Mouse (Mus musculus) forebrain, postnatal 0 days (tissue): ENCODE measurements around the gene Mrpl33. TPM values are rescaled to one million over a fixed set of nuclear protein-coding genes. Genes with fewer than 3 reads are reported as not detected.

Source experiments
- ATAC-seq: fragments of 200-750 bp; cut with Nextera tagmentation; 2 replicates; pipeline ENCODE4 v1.8.0; 2017; ENCODE audit warnings: mild to moderate bottlenecking, moderate library complexity
- DNase-seq: peaks from one replicate; pipeline ENCODE4 v3.0.0-alpha.2; 2015
- H3K27ac ChIP-seq: fragments of 300-500 bp; sonication (generic); 2 replicates; pipeline ENCODE4 v1.5.1; 2014; ENCODE audit warnings: low read depth, mild to moderate bottlenecking, antibody characterized with exemption, low read length, moderate library complexity, mixed read lengths
- H3K27me3 ChIP-seq: fragments of 300-500 bp; sonication (generic); 2 replicates; pipeline ENCODE4 v1.6.1; 2014; ENCODE audit warnings: mild to moderate bottlenecking, low read length, mixed read lengths; ENCODE audit not compliant: insufficient read depth
- H3K36me3 ChIP-seq: fragments of 300-500 bp; sonication (generic); 2 replicates; pipeline ENCODE4 v1.6.1; 2014; ENCODE audit warnings: mild to moderate bottlenecking, moderate library complexity; ENCODE audit not compliant: insufficient read depth
- H3K4me1 ChIP-seq: fragments of 300-500 bp; sonication (generic); 2 replicates; pipeline ENCODE4 v1.6.1; 2014; ENCODE audit warnings: antibody characterized with exemption; ENCODE audit not compliant: insufficient read depth
- H3K4me2 ChIP-seq: fragments of 300-500 bp; sonication (generic); 2 replicates; pipeline ENCODE4 v1.6.1; 2014; ENCODE audit warnings: low read depth, mild to moderate bottlenecking, moderate library complexity
- H3K4me3 ChIP-seq: fragments of 300-500 bp; sonication (generic); 2 replicates; pipeline ENCODE4 v1.5.1; 2014; ENCODE audit warnings: low read depth, low read length, mixed read lengths
- H3K9ac ChIP-seq: fragments of 300-500 bp; sonication (generic); 2 replicates; pipeline ENCODE4 v1.6.1; 2014; ENCODE audit warnings: mild to moderate bottlenecking
- H3K9me3 ChIP-seq: fragments of 300-500 bp; sonication (generic); 2 replicates; pipeline ENCODE4 v1.6.1; 2016; ENCODE audit warnings: low read length
- CTCF ChIP-seq: sonication (generic); IDR thresholded peaks from 2 replicates; pipeline ENCODE4 v1.5.1; 2016; ENCODE audit warnings: antibody characterized with exemption, control low read depth, low read depth
- WGBS: fragments of 180-500 bp; shearing (Covaris S2); extraction: QIAGEN DNeasy Blood & Tissue Kit; methylation state at CpG from one replicate; pipeline ENCODE4 v1.1.7; 2014; 5-methylcytosine and 5-hydroxymethylcytosine counted together
- polyA plus RNA-seq: library from polyadenylated mRNA; unstranded; fragments of >200 nt; fragmentation: Nextera tagmentation; extraction: Ambion mirVana; gene quantifications from 2 replicates; pipeline ENCODE4 v1.2.1, GENCODE M21; 2015
- total RNA-seq: library from RNA; depleted of rRNA; stranded (reverse); fragments of >200 nt; gene quantifications from 2 replicates; pipeline ENCODE4 v1.2.3, GENCODE M21; 2014

The Mrpl33 gene
- total and polyA plus RNA-seq, 2 experiments from 2014 or later = 166 to 295 TPM

DNA sequence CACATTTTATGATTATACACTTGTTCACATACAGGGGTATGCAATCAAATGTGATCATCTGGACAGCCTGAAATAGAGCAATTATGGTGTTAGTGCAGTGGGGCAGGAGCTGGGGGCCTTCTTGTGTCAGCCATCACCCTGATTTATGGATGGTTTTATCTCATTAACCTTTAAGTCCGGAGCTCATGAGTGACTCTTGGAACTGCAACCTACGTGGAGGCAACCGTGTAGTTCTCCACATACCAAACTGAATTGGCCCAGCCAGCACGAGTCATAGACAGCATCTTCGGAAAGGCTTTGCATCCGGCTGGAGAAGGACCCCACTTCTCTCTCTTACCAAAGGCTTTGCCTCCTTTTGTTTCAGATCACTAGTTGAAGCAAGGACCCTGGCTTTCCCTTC lies 7.0 kb downstream of the Mrpl33 start:
- H3K36me3 ChIP-seq = no peaks in the 10 kb centered on the region
- DNase-seq = no peak
- no peaks in the 10 kb centered on the region for H3K9me3 ChIP-seq
- H3K27me3 ChIP-seq = no peaks in the 10 kb centered on the region
- ATAC-seq = no peak
- TF ChIP-seq CTCF = no peak
- no peak overlapping the region for H3K27ac ChIP-seq
- WGBS = 89% methylated on average over 6 of the region's 6 CpGs
- H3K9ac ChIP-seq = no peak overlapping the region
- H3K4me2 ChIP-seq = no peak overlapping the region
- no peak overlapping the region for H3K4me3 ChIP-seq
- no peaks in the 10 kb centered on the region for H3K4me1 ChIP-seq

GRCm38 (mm10) chr5:31606151-31606550 lies 9.4 kb downstream of the Mrpl33 start:
- Histone ChIP-seq H3K27me3 (no peaks in the 10 kb centered on the region), H3K4me3 (no peak overlapping the region), H3K4me1 (no peaks in the 10 kb centered on the region), H3K9me3 (no peaks in the 10 kb centered on the region), H3K27ac (no peak overlapping the region), H3K9ac (no peak overlapping the region), H3K4me2 (no peak overlapping the region), H3K36me3 (no peaks in the 10 kb centered on the region)
- DNase-seq = no peak
- WGBS = 46% methylated on average over 3 of the region's 3 CpGs
- ATAC-seq = no peak
- TF ChIP-seq CTCF = no peak

GRCm38 (mm10) chr5:31610376-31611086 lies 13.8 kb downstream of the Mrpl33 start:
- 83% methylated on average over 13 of the region's 13 CpGs for whole genome bisulfite sequencing
- Histone ChIP-seq H3K36me3 (no peaks in the 10 kb centered on the region), H3K4me1 (peaks cover 6% of the 10 kb centered on the region), H3K27me3 (no peaks in the 10 kb centered on the region), H3K4me3 (no peak overlapping the region), H3K9me3 (no peaks in the 10 kb centered on the region), H3K4me2 (no peak overlapping the region), H3K9ac (no peak overlapping the region), H3K27ac (no peak overlapping the region)
- TF ChIP-seq CTCF = no peak
- ATAC-seq = no peak
- no peak for DNase-seq

DNA sequence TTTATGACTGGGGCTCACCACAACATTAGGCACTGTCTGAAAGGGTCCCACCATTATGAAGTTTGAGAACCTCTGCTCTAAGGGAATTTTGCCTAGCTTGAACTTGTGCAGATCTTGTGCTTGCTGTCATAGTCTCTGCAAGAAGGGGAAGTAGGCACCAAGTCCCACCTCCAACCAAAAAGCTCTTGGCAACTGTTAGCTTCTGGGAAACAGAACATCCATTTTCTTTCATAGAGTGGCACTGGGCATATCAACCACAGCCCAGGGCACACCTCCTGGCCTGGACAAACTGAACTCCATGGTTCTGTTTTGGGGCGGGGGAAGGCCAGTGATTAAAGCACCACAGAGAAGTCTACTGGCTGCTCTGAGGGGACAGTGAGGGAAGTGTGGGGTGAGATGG lies 14.5 kb downstream of the Mrpl33 start:
- Histone ChIP-seq H3K4me1 (peaks cover 6% of the 10 kb centered on the region), H3K27ac (no peak overlapping the region), H3K9ac (no peak overlapping the region), H3K36me3 (0 out of 2 replicates have a peak, but pooled peaks cover 2% of the 10 kb centered on the region), H3K4me2 (no peak overlapping the region), H3K9me3 (no peaks in the 10 kb centered on the region), H3K4me3 (no peak overlapping the region), H3K27me3 (no peaks in the 10 kb centered on the region)
- no peak for DNase-seq
- 92% methylated on average over 1 of the region's 1 CpGs for WGBS
- no peak for TF ChIP-seq CTCF
- no peak for ATAC-seq

DNA sequence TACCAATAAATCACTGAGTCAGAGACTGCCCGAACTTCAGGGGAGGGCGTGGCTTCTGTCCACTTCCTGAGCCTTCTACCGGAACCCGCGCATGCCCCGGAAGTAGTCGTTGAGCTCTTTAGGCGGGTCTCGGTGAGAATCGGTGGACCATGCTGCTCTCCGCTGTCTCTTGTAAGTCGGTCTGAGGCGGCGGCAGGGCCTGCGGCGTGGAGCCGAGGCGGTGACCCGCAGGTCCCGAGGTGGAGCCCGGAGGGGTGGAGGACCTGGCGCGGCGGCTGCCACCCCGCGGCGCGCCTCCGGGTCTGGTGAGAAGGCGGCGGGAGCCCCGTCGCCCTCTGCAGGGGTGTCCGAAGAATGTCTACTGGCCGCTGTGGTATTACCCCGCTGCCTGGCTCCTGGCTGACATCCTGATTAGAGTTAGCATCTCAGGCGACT lies 17.1 kb downstream of the Mrpl33 start:
- peak; percentile 84 for DNase-seq
- H3K9me3 ChIP-seq = no peaks in the 10 kb centered on the region
- H3K36me3 ChIP-seq = peaks cover 13% of the 10 kb centered on the region
- peak overlapping the region; percentile 79 for H3K9ac ChIP-seq
- H3K4me1 ChIP-seq = peaks cover 6% of the 10 kb centered on the region
- H3K4me3 ChIP-seq = peak overlapping the region; percentile 79
- no peaks in the 10 kb centered on the region for H3K27me3 ChIP-seq
- H3K27ac ChIP-seq = peak overlapping the region; percentile 79
- 2% methylated on average over 35 of the region's 37 CpGs for whole genome bisulfite sequencing
- peak; percentile 61 for TF ChIP-seq CTCF
- peak; percentile 98 for ATAC-seq
- peak overlapping the region; percentile 77 for H3K4me2 ChIP-seq

DNA sequence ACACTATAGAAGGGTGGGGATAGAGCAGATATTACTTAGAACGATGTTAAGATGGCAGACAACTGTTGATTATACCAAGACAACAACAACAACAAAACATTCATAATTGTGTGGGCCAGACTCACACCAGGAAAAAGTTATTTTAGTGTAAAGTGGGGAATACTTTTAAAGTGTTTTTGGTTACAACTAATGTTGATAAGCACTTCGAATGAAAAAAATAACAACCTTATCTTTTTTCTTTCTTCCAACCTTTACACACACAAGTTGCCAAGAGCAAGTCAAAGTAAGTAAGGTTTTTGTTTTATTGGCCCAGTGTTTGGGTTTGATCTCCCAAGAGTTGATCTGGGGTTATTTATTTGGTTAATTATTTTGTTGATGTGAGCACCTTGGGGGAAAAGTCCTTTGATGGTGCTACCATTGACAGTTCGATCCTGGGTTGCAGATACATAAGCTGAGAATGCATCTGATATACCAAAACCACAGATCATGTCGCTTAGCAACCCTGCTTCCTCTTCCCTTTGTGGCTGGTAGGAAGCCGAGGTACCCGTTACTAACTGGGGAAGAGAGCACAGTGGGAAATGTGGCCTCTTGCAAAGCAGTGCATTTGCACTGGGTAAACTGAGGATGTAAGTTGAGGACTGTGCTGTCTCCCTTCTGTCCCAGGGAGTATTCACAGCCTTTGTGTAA lies 17.7 kb downstream of the Mrpl33 start:
- 45% methylated on average over 6 of the region's 6 CpGs for WGBS
- peak overlapping the region; percentile 79 for H3K4me3 ChIP-seq

DNA sequence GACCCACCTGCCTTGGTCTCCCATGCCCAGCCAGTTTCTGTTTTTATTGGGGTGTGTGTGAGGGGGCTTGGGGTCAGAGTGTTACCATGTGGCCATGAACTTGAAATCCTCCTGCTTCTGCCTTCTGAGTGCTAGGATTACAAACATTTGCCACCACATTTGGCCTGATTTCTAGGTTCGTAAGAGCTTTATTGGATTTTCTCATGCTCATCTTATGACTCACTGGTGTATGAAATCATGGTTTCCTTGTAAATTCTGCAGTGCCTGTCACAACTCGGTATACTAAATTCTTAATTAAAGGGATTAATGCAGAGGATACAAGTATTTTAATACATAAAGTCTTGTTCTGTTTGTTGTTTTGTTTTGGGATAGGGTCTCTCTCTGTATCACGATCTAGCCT lies 23.6 kb downstream of the Mrpl33 start:
- Histone ChIP-seq H3K36me3 (peaks cover 30% of the 10 kb centered on the region), H3K27me3 (no peaks in the 10 kb centered on the region), H3K4me1 (no peaks in the 10 kb centered on the region), H3K4me2 (no peak overlapping the region), H3K9me3 (no peaks in the 10 kb centered on the region), H3K9ac (no peak overlapping the region), H3K4me3 (no peak overlapping the region), H3K27ac (no peak overlapping the region)
- no peak for ATAC-seq
- TF ChIP-seq CTCF = no peak
- no peak for DNase-seq
- WGBS = 92% methylated on average over 3 of the region's 3 CpGs

More for the DNA sequence above, 17.7 kb downstream of the Mrpl33 start:
- H3K27ac ChIP-seq = no peak overlapping the region
- peak overlapping the region; percentile 77 for H3K4me2 ChIP-seq
- ATAC-seq (no peak), DNase-seq (no peak)
- H3K36me3 ChIP-seq = peaks cover 19% of the 10 kb centered on the region
- no peaks in the 10 kb centered on the region for H3K27me3 ChIP-seq
- H3K9me3 ChIP-seq = no peaks in the 10 kb centered on the region
- peaks cover 6% of the 10 kb centered on the region for H3K4me1 ChIP-seq
- TF ChIP-seq CTCF = no peak
- H3K9ac ChIP-seq = peak overlapping the region; percentile 79
